1 mouse cellular context compared by ENCODE assay signal in genomic region chr7:49778114-49778901, GRCm38 (mm10).
TF ChIP-seq lines count a peak whose summit lies in the region.

TSS of gene Prmt3 (plus strand) at chr7:49778346.

TF ChIP-seq in CH12.LX, 34 proteins besides CTCF, POLR2A, EP300 and RAD21 (continued from another document):
- TF ChIP-seq MAFK (IDR thresholded peaks at IDR 0.05; ENCODE audit: insufficient replicate concordance, low read length), result no peak
- no peak for TF ChIP-seq ZC3H11A (IDR thresholded peaks at IDR 0.05; ENCODE audit: low read depth, low read length)
- TF ChIP-seq NELFE (IDR thresholded peaks at IDR 0.05; ENCODE audit: low read depth, low read length), result 0 out of 2 replicates have a peak, but pooled peaks have one; percentile 16
- TF ChIP-seq HCFC1 (IDR thresholded peaks at IDR 0.05; ENCODE audit: low read depth, low read length), result peak; percentile 64
- TF ChIP-seq POLR2AphosphoS2 (IDR thresholded peaks at IDR 0.05; ENCODE audit: low read depth, low read length), result no peak
